Mouse (Mus musculus): ENCODE data around the gene Gm11444. TPM values are rescaled to one million over a fixed set of nuclear protein-coding genes. Genes with fewer than 3 reads are reported as not detected.

Gene Gm11444
- polyA plus RNA-seq, 1 experiment from 2014 or later = not detected

GRCm38 (mm10) chr11:85884498-85884897 is 34.4 kb upstream of the Gm11444 start:
- Histone ChIP-seq H3K27ac (ENCODE audit: low read length) (no peak overlapping the region), H3K4me1 (ENCODE audit: control insufficient read depth, insufficient read depth, low read length) (no peaks in the 10 kb centered on the region), H3K4me2 (ENCODE audit: low read length) (no peak overlapping the region), H3K9me3 (replicated peaks; ENCODE audit: control insufficient read depth, low read length, poor library complexity, severe bottlenecking) (no peaks in the 10 kb centered on the region), H3K36me3 (ENCODE audit: control insufficient read depth, insufficient read depth, low read length) (no peaks in the 10 kb centered on the region), H3K4me3 (ENCODE audit: low read depth, low read length) (no peak overlapping the region), H3K9ac (ENCODE audit: low read depth, low read length) (no peak overlapping the region), H3K27me3 (ENCODE audit: control insufficient read depth, insufficient read depth, low read depth, low read length) (peaks cover 37% of the 10 kb centered on the region)
- ATAC-seq = no peak
- 55% methylated on average over 4 of the region's 4 CpGs for WGBS

- no peak for ATAC-seq
- H3K4me2 ChIP-seq (ENCODE audit: low read length) = no peak overlapping the region
Observed at GRCm38 (mm10) chr11:85876059-85876788, 26.1 kb upstream of the Gm11444 start.

GRCm38 (mm10) chr11:85864363-85864762 is 14.2 kb upstream of the Gm11444 start:
- WGBS = 37% methylated on average over 7 of the region's 7 CpGs
- H3K27me3 ChIP-seq (ENCODE audit: control insufficient read depth, insufficient read depth, low read depth, low read length) = no peaks in the 10 kb centered on the region
- no peaks in the 10 kb centered on the region for H3K36me3 ChIP-seq (ENCODE audit: control insufficient read depth, insufficient read depth, low read length)
- H3K4me1 ChIP-seq (ENCODE audit: control insufficient read depth, insufficient read depth, low read length) = no peaks in the 10 kb centered on the region
- no peak overlapping the region for H3K27ac ChIP-seq (ENCODE audit: low read length)
- H3K4me3 ChIP-seq (ENCODE audit: low read depth, low read length) = no peak overlapping the region
- H3K9ac ChIP-seq (ENCODE audit: low read depth, low read length) = no peak overlapping the region
- no peaks in the 10 kb centered on the region for H3K9me3 ChIP-seq (replicated peaks; ENCODE audit: control insufficient read depth, low read length, poor library complexity, severe bottlenecking)
- no peak overlapping the region for H3K4me2 ChIP-seq (ENCODE audit: low read length)
- no peak for ATAC-seq

More at GRCm38 (mm10) chr11:85876059-85876788, 26.1 kb upstream of the Gm11444 start:
- Histone ChIP-seq H3K9ac (ENCODE audit: low read depth, low read length) (no peak overlapping the region), H3K9me3 (replicated peaks; ENCODE audit: control insufficient read depth, low read length, poor library complexity, severe bottlenecking) (no peaks in the 10 kb centered on the region), H3K27me3 (ENCODE audit: control insufficient read depth, insufficient read depth, low read depth, low read length) (no peaks in the 10 kb centered on the region; the same call in 1 of the 2 replicates), H3K4me1 (ENCODE audit: control insufficient read depth, insufficient read depth, low read length) (no peaks in the 10 kb centered on the region), H3K4me3 (ENCODE audit: low read depth, low read length) (no peak overlapping the region), H3K27ac (ENCODE audit: low read length) (no peak overlapping the region), H3K36me3 (ENCODE audit: control insufficient read depth, insufficient read depth, low read length) (no peaks in the 10 kb centered on the region)
- WGBS = 63% methylated on average over 24 of the region's 24 CpGs

GRCm38 (mm10) chr11:85857997-85858698 is 8.0 kb upstream of the Gm11444 start:
- Histone ChIP-seq H3K9ac (ENCODE audit: low read depth, low read length) (no peak overlapping the region), H3K36me3 (ENCODE audit: control insufficient read depth, insufficient read depth, low read length) (no peaks in the 10 kb centered on the region), H3K4me3 (ENCODE audit: low read depth, low read length) (no peak overlapping the region), H3K27me3 (ENCODE audit: control insufficient read depth, insufficient read depth, low read depth, low read length) (no peaks in the 10 kb centered on the region), H3K4me2 (ENCODE audit: low read length) (no peak overlapping the region), H3K9me3 (replicated peaks; ENCODE audit: control insufficient read depth, low read length, poor library complexity, severe bottlenecking) (no peaks in the 10 kb centered on the region), H3K4me1 (ENCODE audit: control insufficient read depth, insufficient read depth, low read length) (peaks cover 2% of the 10 kb centered on the region; the same call in 1 of the 2 replicates), H3K27ac (ENCODE audit: low read length) (no peak overlapping the region)
- WGBS = 3% methylated on average over 6 of the region's 6 CpGs
- ATAC-seq = no peak

- no peak for ATAC-seq
- 46% methylated on average over 6 of the region's 6 CpGs for WGBS
- no peaks in the 10 kb centered on the region for H3K9me3 ChIP-seq (replicated peaks; ENCODE audit: control insufficient read depth, low read length, poor library complexity, severe bottlenecking)
- H3K36me3 ChIP-seq (ENCODE audit: control insufficient read depth, insufficient read depth, low read length) = no peaks in the 10 kb centered on the region
- H3K4me2 ChIP-seq (ENCODE audit: low read length) = no peak overlapping the region
- H3K27ac ChIP-seq (ENCODE audit: low read length) = no peak overlapping the region
- no peak overlapping the region for H3K9ac ChIP-seq (ENCODE audit: low read depth, low read length)
- no peaks in the 10 kb centered on the region for H3K4me1 ChIP-seq (ENCODE audit: control insufficient read depth, insufficient read depth, low read length)
- no peak overlapping the region for H3K4me3 ChIP-seq (ENCODE audit: low read depth, low read length)
- H3K27me3 ChIP-seq (ENCODE audit: control insufficient read depth, insufficient read depth, low read depth, low read length) = peaks cover 12% of the 10 kb centered on the region
Observed at GRCm38 (mm10) chr11:85850758-85851157, 625 bp upstream of the Gm11444 start.

- peak; percentile 72 for ATAC-seq
- no peak overlapping the region for H3K27ac ChIP-seq (ENCODE audit: low read length)
- peaks cover 3% of the 10 kb centered on the region; the same call in 1 of the 2 replicates for H3K4me1 ChIP-seq (ENCODE audit: control insufficient read depth, insufficient read depth, low read length)
- no peaks in the 10 kb centered on the region for H3K9me3 ChIP-seq (replicated peaks; ENCODE audit: control insufficient read depth, low read length, poor library complexity, severe bottlenecking)
- H3K9ac ChIP-seq (ENCODE audit: low read depth, low read length) = peak overlapping the region; percentile 46; the same call in 1 of the 2 replicates
- H3K36me3 ChIP-seq (ENCODE audit: control insufficient read depth, insufficient read depth, low read length) = no peaks in the 10 kb centered on the region
- H3K4me3 ChIP-seq (ENCODE audit: low read depth, low read length) = peak overlapping the region; percentile 33
- peaks cover 25% of the 10 kb centered on the region for H3K27me3 ChIP-seq (ENCODE audit: control insufficient read depth, insufficient read depth, low read depth, low read length)
- WGBS = 2% methylated on average over 21 of the region's 21 CpGs
- peak overlapping the region; percentile 67 for H3K4me2 ChIP-seq (ENCODE audit: low read length)
Observed at GRCm38 (mm10) chr11:85849037-85849436, 1.1 kb downstream of the Gm11444 start.

- WGBS = 60% methylated on average over 4 of the region's 4 CpGs
- Histone ChIP-seq H3K36me3 (ENCODE audit: control insufficient read depth, insufficient read depth, low read length) (no peaks in the 10 kb centered on the region), H3K27ac (ENCODE audit: low read length) (no peak overlapping the region), H3K9me3 (replicated peaks; ENCODE audit: control insufficient read depth, low read length, poor library complexity, severe bottlenecking) (no peaks in the 10 kb centered on the region), H3K4me3 (ENCODE audit: low read depth, low read length) (no peak overlapping the region), H3K27me3 (ENCODE audit: control insufficient read depth, insufficient read depth, low read depth, low read length) (peaks cover 41% of the 10 kb centered on the region), H3K4me2 (ENCODE audit: low read length) (no peak overlapping the region), H3K4me1 (ENCODE audit: control insufficient read depth, insufficient read depth, low read length) (peaks cover 14% of the 10 kb centered on the region), H3K9ac (ENCODE audit: low read depth, low read length) (no peak overlapping the region)
- ATAC-seq = no peak
Observed at GRCm38 (mm10) chr11:85846509-85846908, 3.6 kb downstream of the Gm11444 start.

GRCm38 (mm10) chr11:85845921-85846320 is 4.2 kb downstream of the Gm11444 start:
- H3K36me3 ChIP-seq (ENCODE audit: control insufficient read depth, insufficient read depth, low read length) = no peaks in the 10 kb centered on the region
- ATAC-seq = no peak
- WGBS = 56% methylated on average over 5 of the region's 5 CpGs

GRCm38 (mm10) chr11:85844971-85845370 is 5.2 kb downstream of the Gm11444 start:
- H3K4me1 ChIP-seq (ENCODE audit: control insufficient read depth, insufficient read depth, low read length) = peaks cover 14% of the 10 kb centered on the region
- WGBS = 31% methylated on average over 5 of the region's 5 CpGs
- H3K27ac ChIP-seq (ENCODE audit: low read length) = no peak overlapping the region
- no peak overlapping the region for H3K4me3 ChIP-seq (ENCODE audit: low read depth, low read length)
- H3K9me3 ChIP-seq (replicated peaks; ENCODE audit: control insufficient read depth, low read length, poor library complexity, severe bottlenecking) = no peaks in the 10 kb centered on the region
- no peaks in the 10 kb centered on the region for H3K36me3 ChIP-seq (ENCODE audit: control insufficient read depth, insufficient read depth, low read length)
- peaks cover 54% of the 10 kb centered on the region for H3K27me3 ChIP-seq (ENCODE audit: control insufficient read depth, insufficient read depth, low read depth, low read length)
- H3K9ac ChIP-seq (ENCODE audit: low read depth, low read length) = no peak overlapping the region
- ATAC-seq = no peak
- H3K4me2 ChIP-seq (ENCODE audit: low read length) = no peak overlapping the region

More at GRCm38 (mm10) chr11:85845921-85846320, 4.2 kb downstream of the Gm11444 start:
- Histone ChIP-seq H3K4me2 (ENCODE audit: low read length) (no peak overlapping the region), H3K4me3 (ENCODE audit: low read depth, low read length) (no peak overlapping the region), H3K27ac (ENCODE audit: low read length) (no peak overlapping the region), H3K27me3 (ENCODE audit: control insufficient read depth, insufficient read depth, low read depth, low read length) (peaks cover 46% of the 10 kb centered on the region), H3K9ac (ENCODE audit: low read depth, low read length) (no peak overlapping the region), H3K9me3 (replicated peaks; ENCODE audit: control insufficient read depth, low read length, poor library complexity, severe bottlenecking) (no peaks in the 10 kb centered on the region), H3K4me1 (ENCODE audit: control insufficient read depth, insufficient read depth, low read length) (peaks cover 14% of the 10 kb centered on the region)

All from midbrain, embryonic 16.5 days (tissue).